Mouse (Mus musculus) spleen, postnatal 36 days (tissue): ENCODE results near the gene Ndufaf2.

Experiments
- DNase-seq, 2 experiments: peaks; one replicate each; pipeline ENCODE4 v3.0.0; 2022; ENCODE audit warnings: low spot score in 2 of 2, mixed read lengths in 1 of 2

The Ndufaf2 gene

GRCm38 (mm10) chr13:107962741-107963140 lies 195.7 kb downstream of the Ndufaf2 start:
- DNase-seq, result no peak

- DNase-seq, result no peak
These were observed 196.5 kb downstream of the Ndufaf2 start for GRCm38 (mm10) chr13:107961972-107962371.

GRCm38 (mm10) chr13:107961501-107961900 lies 196.9 kb downstream of the Ndufaf2 start:
- no peak for DNase-seq

GRCm38 (mm10) chr13:107960549-107960948 lies 197.9 kb downstream of the Ndufaf2 start:
- DNase-seq, result no peak

GRCm38 (mm10) chr13:107959891-107960290 lies 198.5 kb downstream of the Ndufaf2 start:
- no peak for DNase-seq

GRCm38 (mm10) chr13:107956246-107956645 lies 202.2 kb downstream of the Ndufaf2 start:
- DNase-seq, result no peak

GRCm38 (mm10) chr13:107955327-107956110 lies 202.9 kb downstream of the Ndufaf2 start:
- DNase-seq, result no peak

- DNase-seq, result no peak
These were observed 203.8 kb downstream of the Ndufaf2 start for GRCm38 (mm10) chr13:107954445-107955261.

GRCm38 (mm10) chr13:107954100-107954444 lies 204.4 kb downstream of the Ndufaf2 start:
- peak in 1 of 2 experiments; percentile 5 for DNase-seq
